Mouse (Mus musculus) ES-E14 (cell line): ENCODE measurements around the gene Ushbp1. TPM values are rescaled to one million over a fixed set of nuclear protein-coding genes. Genes with fewer than 3 reads are reported as not detected.

Experiments used
- DNase-seq: peaks from one replicate; pipeline ENCODE4 v3.0.0-alpha.2; 2013; ENCODE audit warnings: low read depth, low spot score
- H3K27ac ChIP-seq: 2 replicates; pipeline ENCODE4 v1.5.1; 2012; ENCODE audit warnings: low read depth, mild to moderate bottlenecking, low read length, moderate library complexity, mixed read lengths; ENCODE audit not compliant: poor library complexity, insufficient read depth, severe bottlenecking
- H3K36me3 ChIP-seq: 2 replicates; pipeline ENCODE4 v1.6.1; 2012; ENCODE audit warnings: mild to moderate bottlenecking, low read length, moderate library complexity, mixed read lengths; ENCODE audit not compliant: control insufficient read depth, poor library complexity, insufficient read depth, severe bottlenecking
- H3K4me1 ChIP-seq, 2 experiments: fragments of 150-350 bp in 1 of 2; sonication (generic) in 1 of 2; 2 replicates each; pipeline ENCODE4 v1.6.1; 2012; ENCODE audit warnings: low read length in 2 of 2, mild to moderate bottlenecking in 1 of 2, mixed read lengths in 1 of 2; ENCODE audit not compliant: control insufficient read depth in 2 of 2, insufficient read depth in 2 of 2, poor library complexity in 1 of 2
- H3K4me3 ChIP-seq, 2 experiments: fragments of 150-350 bp in 1 of 2; sonication (generic) in 1 of 2; 2 replicates each; pipeline ENCODE4 v1.5.1; 2012; ENCODE audit warnings: low read length in 2 of 2, low read depth in 1 of 2, mild to moderate bottlenecking in 1 of 2, mixed read lengths in 1 of 2; ENCODE audit not compliant: insufficient read depth in 1 of 2, poor library complexity in 1 of 2, severe bottlenecking in 1 of 2
- H3K9ac ChIP-seq: 2 replicates; pipeline ENCODE4 v1.6.1; 2012; ENCODE audit warnings: low read depth, mild to moderate bottlenecking, low read length, mixed read lengths; ENCODE audit not compliant: poor library complexity, insufficient read depth, severe bottlenecking
- H3K9me3 ChIP-seq: fragments of 150-350 bp; sonication (generic); 2 replicates; pipeline ENCODE4 v1.6.1; 2012; ENCODE audit warnings: low read depth, mild to moderate bottlenecking, low read length; ENCODE audit not compliant: control insufficient read depth, insufficient read depth
- CHD2 ChIP-seq: IDR thresholded peaks from 2 replicates; pipeline ENCODE4 v1.6.1; 2014; ENCODE audit warnings: mild to moderate bottlenecking, low read depth, low read length, inconsistent platforms
- HCFC1 ChIP-seq: IDR thresholded peaks from 2 replicates; pipeline ENCODE4 v1.6.1; 2012; ENCODE audit warnings: low read length, inconsistent platforms, borderline replicate concordance; ENCODE audit not compliant: insufficient read depth
- MAFK ChIP-seq: IDR thresholded peaks from 2 replicates; pipeline ENCODE4 v1.6.1; 2014; ENCODE audit warnings: mild to moderate bottlenecking, low read depth, low read length, inconsistent platforms; ENCODE audit not compliant: insufficient read depth
- ZC3H11A ChIP-seq: IDR thresholded peaks from 2 replicates; pipeline ENCODE4 v1.6.1; 2012; ENCODE audit warnings: low read depth, mild to moderate bottlenecking, inconsistent platforms, low read length, borderline replicate concordance
- ZNF384 ChIP-seq: IDR thresholded peaks from 2 replicates; pipeline ENCODE4 v1.6.1; 2012; ENCODE audit warnings: low read depth, low read length, inconsistent platforms
- in situ Hi-C, 2 experiments: fragments of 600-800 bp; cut with MboI; formaldehyde crosslinking; loops; one replicate each; pipeline ENCODE4 v1.15.1; 2025; ENCODE audit warnings: low sequenced_read_pairs in 2 of 2, inconsistent platforms in 1 of 2; ENCODE audit not compliant: unreplicated experiment in 2 of 2
- total RNA-seq: library from RNA; depleted of rRNA; stranded (reverse); fragments of 300-350 nt; gene quantifications from 2 replicates; pipeline ENCODE4 v1.2.3, GENCODE M21; 2012

The Ushbp1 gene
- total RNA-seq, 1 experiment: 2.4 TPM

GRCm38 (mm10) chr8:71422121-71422520 is 26.5 kb upstream of the Ushbp1 start:
- in situ Hi-C loops: no loop called here
- H3K9ac ChIP-seq: no peak overlapping the region
- no peaks in the 10 kb centered on the region for H3K9me3 ChIP-seq
- DNase-seq: no peak
- H3K4me3 ChIP-seq: no peak overlapping the region
- H3K4me1 ChIP-seq: no peaks in the 10 kb centered on the region
- no peaks in the 10 kb centered on the region for H3K36me3 ChIP-seq
- TF ChIP-seq ZNF384: no peak
- TF ChIP-seq HCFC1: no peak
- no peak for TF ChIP-seq MAFK
- TF ChIP-seq ZC3H11A: no peak
- no peak for TF ChIP-seq CHD2
- no peak overlapping the region for H3K27ac ChIP-seq

- no peaks in the 10 kb centered on the region for H3K9me3 ChIP-seq
- DNase-seq: no peak
- peaks cover 25% of the 10 kb centered on the region for H3K36me3 ChIP-seq
- H3K9ac ChIP-seq: no peak overlapping the region
- no peak overlapping the region for H3K4me3 ChIP-seq
- no peak overlapping the region for H3K27ac ChIP-seq
- no peak for TF ChIP-seq HCFC1
- TF ChIP-seq MAFK: no peak
- TF ChIP-seq ZC3H11A: no peak
- TF ChIP-seq CHD2: no peak
- no peak for TF ChIP-seq ZNF384
- in situ Hi-C loops: no loop called here
- H3K4me1 ChIP-seq: peaks cover 2 to 6% of the 10 kb centered on the region in 2 experiments; a peak in 1 of 4 replicates
These were observed 16.1 kb upstream of the Ushbp1 start for GRCm38 (mm10) chr8:71411535-71412273.

GRCm38 (mm10) chr8:71408231-71408630 is 12.6 kb upstream of the Ushbp1 start:
- DNase-seq: no peak
- in situ Hi-C loops: no loop called here
- Histone ChIP-seq H3K4me1 (peaks cover 4 to 16% of the 10 kb centered on the region in 2 experiments; a peak in 3 of 4 replicates), H3K36me3 (peaks cover 32% of the 10 kb centered on the region), H3K9me3 (no peaks in the 10 kb centered on the region), H3K4me3 (no peak overlapping the region), H3K27ac (no peak overlapping the region), H3K9ac (no peak overlapping the region)
- TF ChIP-seq ZNF384: no peak
- TF ChIP-seq MAFK: no peak
- no peak for TF ChIP-seq HCFC1
- no peak for TF ChIP-seq ZC3H11A
- TF ChIP-seq CHD2: no peak

- DNase-seq: no peak
- Histone ChIP-seq H3K9me3 (no peaks in the 10 kb centered on the region), H3K9ac (no peak overlapping the region), H3K27ac (no peak overlapping the region), H3K36me3 (peaks cover 34% of the 10 kb centered on the region), H3K4me3 (no peak overlapping the region), H3K4me1 (peaks cover 4 to 21% of the 10 kb centered on the region in 2 experiments; a peak in 3 of 4 replicates)
- TF ChIP-seq HCFC1 (no peak), ZC3H11A (no peak), MAFK (no peak), CHD2 (no peak), ZNF384 (no peak)
- in situ Hi-C loops: no loop called here
These were observed 11.8 kb upstream of the Ushbp1 start for GRCm38 (mm10) chr8:71407441-71407840.
